Mouse (Mus musculus) erythroblast, embryonic 14.5 days (primary cell): ENCODE data around the gene Myh2. TPM values are rescaled to one million over a fixed set of nuclear protein-coding genes. Genes with fewer than 3 reads are reported as not detected.

ENCODE experiments used
- H3K27me3 ChIP-seq: 2 replicates; pipeline ENCODE4 v1.6.1; 2012; ENCODE audit warnings: inconsistent platforms; ENCODE audit not compliant: control insufficient read depth
- H3K36me3 ChIP-seq: 2 replicates; pipeline ENCODE4 v1.6.1; 2012; ENCODE audit warnings: mild to moderate bottlenecking, inconsistent platforms; ENCODE audit not compliant: control insufficient read depth
- H3K4me1 ChIP-seq: 2 replicates; pipeline ENCODE4 v1.6.1; 2012; ENCODE audit warnings: inconsistent platforms; ENCODE audit not compliant: control insufficient read depth
- H3K4me3 ChIP-seq: replicated peaks from 2 replicates; pipeline ENCODE3; 2012; ENCODE audit warnings: moderate library complexity, mild to moderate bottlenecking, inconsistent platforms
- H3K9me3 ChIP-seq: 2 replicates; pipeline ENCODE4 v1.6.1; 2012; ENCODE audit warnings: low read length, inconsistent platforms, mixed read lengths; ENCODE audit not compliant: control insufficient read depth
- GATA1 ChIP-seq: IDR thresholded peaks from 2 replicates; pipeline ENCODE4 v1.6.1; 2012; ENCODE audit warnings: low read length, inconsistent platforms, mixed read lengths
- TAL1 ChIP-seq: IDR thresholded peaks from 3 replicates; pipeline ENCODE4 v1.6.1; 2012; ENCODE audit warnings: low read length, inconsistent platforms, mixed read lengths
- polyA plus RNA-seq: library from polyadenylated mRNA; stranded (reverse); fragments of >175 nt; gene quantifications from 2 replicates; pipeline ENCODE4 v1.2.3, GENCODE M21; 2012

Gene Myh2
- polyA plus RNA-seq, 1 experiment, result not detected

- Histone ChIP-seq H3K4me1 (no peaks in the 10 kb centered on the region), H3K36me3 (no peaks in the 10 kb centered on the region), H3K4me3 (no peak overlapping the region), H3K9me3 (no peaks in the 10 kb centered on the region), H3K27me3 (no peaks in the 10 kb centered on the region)
- TF ChIP-seq GATA1 (no peak), TAL1 (no peak)
These were observed 57.9 kb downstream of the Myh2 start for GRCm38 (mm10) chr11:67228731-67229130.

- Histone ChIP-seq H3K9me3 (no peaks in the 10 kb centered on the region), H3K4me1 (no peaks in the 10 kb centered on the region), H3K27me3 (no peaks in the 10 kb centered on the region), H3K36me3 (no peaks in the 10 kb centered on the region), H3K4me3 (no peak overlapping the region)
- TF ChIP-seq GATA1 (no peak), TAL1 (no peak)
These were observed 58.3 kb downstream of the Myh2 start for GRCm38 (mm10) chr11:67229166-67229565.

DNA sequence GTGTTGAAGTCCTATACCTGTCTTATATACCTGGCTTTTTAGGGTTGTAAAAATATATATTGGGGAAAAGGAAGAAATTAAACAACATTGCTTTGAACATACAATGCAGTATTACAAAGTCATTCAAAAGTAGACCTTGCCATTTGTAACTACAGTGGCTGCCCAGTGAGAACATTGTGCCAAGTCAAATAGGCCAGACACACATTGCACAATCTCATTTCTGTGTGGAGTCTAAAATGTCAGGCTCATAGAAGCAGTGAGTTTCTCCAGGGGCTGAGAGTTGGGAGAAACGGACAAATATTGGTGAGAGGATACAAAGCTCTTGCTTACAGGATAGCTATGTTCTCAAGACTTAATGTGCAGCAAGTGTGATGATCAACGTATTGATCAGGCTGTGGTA lies 59.1 kb downstream of the Myh2 start:
- H3K4me1 ChIP-seq, result no peaks in the 10 kb centered on the region
- no peak for TF ChIP-seq TAL1
- no peak for TF ChIP-seq GATA1
- H3K27me3 ChIP-seq, result no peaks in the 10 kb centered on the region
- H3K4me3 ChIP-seq, result no peak overlapping the region
- no peaks in the 10 kb centered on the region for H3K36me3 ChIP-seq
- no peaks in the 10 kb centered on the region for H3K9me3 ChIP-seq

- Histone ChIP-seq H3K4me1 (no peaks in the 10 kb centered on the region), H3K27me3 (no peaks in the 10 kb centered on the region), H3K36me3 (no peaks in the 10 kb centered on the region), H3K4me3 (no peak overlapping the region), H3K9me3 (no peaks in the 10 kb centered on the region; the same call in 1 of the 2 replicates)
- no peak for TF ChIP-seq TAL1
These were observed 65.0 kb downstream of the Myh2 start for GRCm38 (mm10) chr11:67235639-67236358.

DNA sequence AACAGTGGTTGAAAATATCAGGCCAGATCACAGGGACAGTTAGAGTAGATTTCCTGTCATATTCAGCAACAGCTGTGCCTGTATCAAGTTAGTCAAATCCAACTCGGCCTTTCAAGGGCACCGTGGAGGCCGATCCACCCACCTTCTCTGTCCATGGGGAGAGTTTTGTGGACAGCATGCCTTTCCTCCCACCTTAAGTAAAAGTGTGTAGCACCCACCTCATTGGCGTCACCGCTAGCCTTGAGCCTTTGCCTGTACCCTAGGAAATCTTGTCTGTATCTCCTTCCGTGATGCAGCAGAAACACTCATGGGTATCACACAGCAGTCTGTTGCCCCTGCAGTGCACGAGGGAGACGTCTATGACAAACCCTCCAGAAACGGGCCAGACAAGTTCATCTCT lies 66.0 kb downstream of the Myh2 start:
- no peak for TF ChIP-seq GATA1
- no peak for TF ChIP-seq TAL1
- no peaks in the 10 kb centered on the region for H3K4me1 ChIP-seq
- H3K27me3 ChIP-seq, result no peaks in the 10 kb centered on the region
- H3K9me3 ChIP-seq, result no peaks in the 10 kb centered on the region; the same call in 1 of the 2 replicates
- H3K36me3 ChIP-seq, result no peaks in the 10 kb centered on the region
- no peak overlapping the region for H3K4me3 ChIP-seq

GRCm38 (mm10) chr11:67237481-67238079 lies 66.8 kb downstream of the Myh2 start, which contains the start of gene Myh4:
Gene Myh4 (plus strand): TSS chr11:67238029.
- H3K36me3 ChIP-seq, result no peaks in the 10 kb centered on the region
- H3K9me3 ChIP-seq, result no peaks in the 10 kb centered on the region; the same call in 1 of the 2 replicates
- H3K4me1 ChIP-seq, result no peaks in the 10 kb centered on the region
- TF ChIP-seq TAL1 (no peak), GATA1 (no peak)
- H3K27me3 ChIP-seq, result no peaks in the 10 kb centered on the region
- no peak within 1 kb of the TSS for H3K4me3 ChIP-seq

- Histone ChIP-seq H3K4me1 (no peaks in the 10 kb centered on the region), H3K9me3 (no peaks in the 10 kb centered on the region; the same call in 1 of the 2 replicates)
- TF ChIP-seq GATA1, result no peak
- TF ChIP-seq TAL1, result no peak
These were observed 70.2 kb downstream of the Myh2 start for GRCm38 (mm10) chr11:67241051-67241450.

More at GRCm38 (mm10) chr11:67241051-67241450, 70.2 kb downstream of the Myh2 start:
- Histone ChIP-seq H3K36me3 (no peaks in the 10 kb centered on the region), H3K4me3 (no peak overlapping the region), H3K27me3 (no peaks in the 10 kb centered on the region)

Other genes starting within 250 kb of the Myh2 start
- gene Tmem238l, start 214.4 kb upstream of the Myh2 start, polyA plus RNA-seq, result not detected in 2 replicates
- gene Tmem220, start 145.9 kb upstream of the Myh2 start, polyA plus RNA-seq, result not detected in 2 replicates
- gene Adprm, start 118.4 kb upstream of the Myh2 start, polyA plus RNA-seq, result 0.11 and 0.21 TPM in 2 replicates
- gene Sco1, start 118.4 kb upstream of the Myh2 start, polyA plus RNA-seq, result 0.03 and 0.09 TPM in 2 replicates
- gene Myh3, start 92.7 kb upstream of the Myh2 start, polyA plus RNA-seq, result not detected in 2 replicates
- gene Myh1, start 29.0 kb downstream of the Myh2 start, polyA plus RNA-seq, result not detected in 2 replicates
- gene Myh4, start 67.0 kb downstream of the Myh2 start, polyA plus RNA-seq, result not detected in 2 replicates
- gene Myh8, start 106.1 kb downstream of the Myh2 start, polyA plus RNA-seq, result not detected in 2 replicates
- gene Myh13, start 150.6 kb downstream of the Myh2 start, polyA plus RNA-seq, result not detected in 2 replicates